ENCODE assay signal across 8 mouse cellular contexts in genomic region chr11:50431134-50432068, GRCm38 (mm10). TPM values are rescaled to one million over a fixed set of nuclear protein-coding genes. Genes with fewer than 3 reads are reported as not detected.
DNase-seq lines count a peak whose midpoint lies in the region; ATAC-seq and TF ChIP-seq lines count a peak whose summit lies in the region.

No protein-coding gene starts in this region.

- peak overlapping the region; percentile 94 for H3K27ac ChIP-seq in embryonic facial prominence, embryonic 14.5 days (replicated peaks; ENCODE audit: low read depth, low read length)
- H3K27ac ChIP-seq in hindbrain, embryonic 11.5 days (ENCODE audit: low read depth, low read length) = peak overlapping the region; percentile 93
- peak overlapping the region; percentile 92 for H3K27ac ChIP-seq in lung, embryonic 15.5 days
- peak overlapping the region; percentile 87 for H3K27ac ChIP-seq in small intestine, adult 2 months (ENCODE audit: insufficient read depth, low read depth, low read length)

- no peak for ATAC-seq in G1E (ENCODE audit: extremely low read depth, insufficient number of reproducible peaks, low FRiP score, poor library complexity, severe bottlenecking)
- 0 out of 2 replicates have a peak, but pooled peaks have one; percentile 16 for ATAC-seq in embryonic facial prominence, embryonic 14.5 days (ENCODE audit: low read depth)
- ATAC-seq in hindbrain, embryonic 11.5 days (ENCODE audit: low FRiP score) = peak; percentile 48
- ATAC-seq in lung, embryonic 15.5 days (ENCODE audit: borderline replicate concordance, extremely low read depth, low FRiP score, low TSS enrichment) = no peak

- H3K27me3 ChIP-seq in G1E (ENCODE audit: insufficient read depth, low read length) = peaks cover 7% of the 10 kb centered on the region; the same call in 1 of the 2 replicates
- H3K27me3 ChIP-seq in embryonic facial prominence, embryonic 14.5 days (replicated peaks; ENCODE audit: control insufficient read depth, insufficient read depth, low read length) = no peaks in the 10 kb centered on the region
- H3K27me3 ChIP-seq in hindbrain, embryonic 11.5 days (ENCODE audit: control insufficient read depth, insufficient read depth, low read length) = no peaks in the 10 kb centered on the region
- H3K27me3 ChIP-seq in lung, embryonic 15.5 days = no peaks in the 10 kb centered on the region
- H3K27me3 ChIP-seq in small intestine, adult 2 months (ENCODE audit: control insufficient read depth, insufficient read depth, low read length) = no peaks in the 10 kb centered on the region

- peak overlapping the region; percentile 76 for H3K4me2 ChIP-seq in embryonic facial prominence, embryonic 14.5 days (ENCODE audit: low read depth, low read length)
- H3K4me2 ChIP-seq in hindbrain, embryonic 11.5 days (replicated peaks; ENCODE audit: low read depth, low read length) = peak overlapping the region; percentile 76
- peak overlapping the region; percentile 65 for H3K4me2 ChIP-seq in lung, embryonic 15.5 days

- no peak for TF ChIP-seq POLR2A in small intestine, adult 2 months (IDR thresholded peaks at IDR 0.05; ENCODE audit: low read depth, low read length)

- WGBS in embryonic facial prominence, embryonic 14.5 days = 31% methylated on average over 32 of the region's 32 CpGs
- 26% methylated on average over 32 of the region's 32 CpGs for WGBS in hindbrain, embryonic 11.5 days
- WGBS in lung, embryonic 15.5 days = 28% methylated on average over 32 of the region's 32 CpGs
- 24% methylated on average over 32 of the region's 32 CpGs for WGBS in small intestine, adult 2 months

- H3K36me3 ChIP-seq in G1E (replicated peaks) = peaks cover 12% of the 10 kb centered on the region
- no peaks in the 10 kb centered on the region for H3K36me3 ChIP-seq in embryonic facial prominence, embryonic 14.5 days (ENCODE audit: control insufficient read depth, insufficient read depth, low read length)
- no peaks in the 10 kb centered on the region for H3K36me3 ChIP-seq in hindbrain, embryonic 11.5 days (ENCODE audit: control insufficient read depth, insufficient read depth, low read length)
- no peaks in the 10 kb centered on the region for H3K36me3 ChIP-seq in lung, embryonic 15.5 days
- no peaks in the 10 kb centered on the region for H3K36me3 ChIP-seq in small intestine, adult 2 months (ENCODE audit: control insufficient read depth, insufficient read depth, low read length)

- peak; percentile 51 for DNase-seq in CD4-positive, CD25-positive, alpha-beta regulatory T cell, adult 2 months (ENCODE audit: low read depth, low spot score)
- DNase-seq in G1E (ENCODE audit: low spot score) = peak; percentile 69
- no peak for DNase-seq in embryonic facial prominence, embryonic 14.5 days (ENCODE audit: low spot score)
- DNase-seq in hindbrain, embryonic 11.5 days (ENCODE audit: low spot score) = peak; percentile 38
- DNase-seq in cerebellum, adult 9-10 months = no peak
- DNase-seq in urinary bladder, postnatal 10 days (ENCODE audit: low spot score) = no peak

- TF ChIP-seq CTCF in G1E (IDR thresholded peaks at IDR 0.05; ENCODE audit: low read depth, low read length) = no peak
- no peak for TF ChIP-seq CTCF in small intestine, adult 2 months (IDR thresholded peaks at IDR 0.05; ENCODE audit: extremely low read depth, insufficient read length, insufficient replicate concordance, low read depth, low read length)

- peak overlapping the region; percentile 86 for H3K4me3 ChIP-seq in G1E (ENCODE audit: low read depth, low read length)
- peak overlapping the region; percentile 87 for H3K4me3 ChIP-seq in embryonic facial prominence, embryonic 14.5 days (ENCODE audit: low read depth, low read length)
- peak overlapping the region; percentile 75 for H3K4me3 ChIP-seq in hindbrain, embryonic 11.5 days (ENCODE audit: low read depth, low read length)
- H3K4me3 ChIP-seq in lung, embryonic 15.5 days = peak overlapping the region; percentile 84
- H3K4me3 ChIP-seq in small intestine, adult 2 months (ENCODE audit: low read depth, low read length) = peak overlapping the region; percentile 76

- H3K4me1 ChIP-seq in G1E (ENCODE audit: insufficient read depth, low read depth, low read length) = peaks cover 53% of the 10 kb centered on the region
- peaks cover 13% of the 10 kb centered on the region for H3K4me1 ChIP-seq in embryonic facial prominence, embryonic 14.5 days (ENCODE audit: control insufficient read depth, insufficient read depth, low read length)
- no peaks in the 10 kb centered on the region for H3K4me1 ChIP-seq in hindbrain, embryonic 11.5 days (replicated peaks; ENCODE audit: control insufficient read depth, insufficient read depth, low read length)
- H3K4me1 ChIP-seq in lung, embryonic 15.5 days = peaks cover 10% of the 10 kb centered on the region
- H3K4me1 ChIP-seq in small intestine, adult 2 months (ENCODE audit: control insufficient read depth, insufficient read depth, insufficient read length, low read length) = 0 out of 2 replicates have a peak, but pooled peaks cover 2% of the 10 kb centered on the region

- peak overlapping the region; percentile 94 for H3K9ac ChIP-seq in embryonic facial prominence, embryonic 14.5 days (ENCODE audit: low read depth, low read length)
- peak overlapping the region; percentile 91 for H3K9ac ChIP-seq in hindbrain, embryonic 11.5 days (ENCODE audit: low read depth, low read length)
- peak overlapping the region; percentile 78 for H3K9ac ChIP-seq in lung, embryonic 15.5 days

- no peaks in the 10 kb centered on the region for H3K9me3 ChIP-seq in G1E (replicated peaks)
- H3K9me3 ChIP-seq in embryonic facial prominence, embryonic 14.5 days (ENCODE audit: control insufficient read depth, low read length) = no peaks in the 10 kb centered on the region
- H3K9me3 ChIP-seq in hindbrain, embryonic 11.5 days (ENCODE audit: control insufficient read depth, low read length) = no peaks in the 10 kb centered on the region
- H3K9me3 ChIP-seq in lung, embryonic 15.5 days = no peaks in the 10 kb centered on the region

RNA-seq across cellular contexts. Expression of gene Rufy1, which starts 0.5 kb away (rescaled TPM):
- 13.8 and 26.1 TPM in 2 replicates for total RNA-seq in G1E (2014; fragmentation: Nextera tagmentation)
- 29.3 and 31.4 TPM in 2 replicates for total RNA-seq in G1E (2017)
- polyA plus RNA-seq in G1E (2012) = 8.3 and 8.7 TPM in 2 replicates
- 22.2 and 23.1 TPM in 2 replicates for polyA plus RNA-seq in embryonic facial prominence, embryonic 14.5 days (2014; fragmentation: Nextera tagmentation; extraction: Ambion mirVana)
- 25.9 and 29.9 TPM in 2 replicates for polyA plus RNA-seq in hindbrain, embryonic 11.5 days (2014; fragmentation: Nextera tagmentation; extraction: Ambion mirVana)
- 21.4 and 24.9 TPM in 2 replicates for polyA plus RNA-seq in lung, embryonic 15.5 days (2015; fragmentation: Nextera tagmentation; extraction: Ambion mirVana)
- polyA plus RNA-seq in small intestine, adult 2 months (2012; rRNA removed) = 8.0 and 15.8 TPM in 2 replicates

RNA-seq across cellular contexts. Expression of gene Hnrnph1, which starts 54.6 kb away (rescaled TPM):
- total RNA-seq in G1E (2014; fragmentation: Nextera tagmentation) (360 and 411 TPM in 2 replicates), G1E (2017) (498 and 593 TPM in 2 replicates)
- polyA plus RNA-seq in G1E (2012) = 203 and 230 TPM in 2 replicates
- 386 and 420 TPM in 2 replicates for polyA plus RNA-seq in embryonic facial prominence, embryonic 14.5 days (2014; fragmentation: Nextera tagmentation; extraction: Ambion mirVana)
- polyA plus RNA-seq in hindbrain, embryonic 11.5 days (2014; fragmentation: Nextera tagmentation; extraction: Ambion mirVana) = 854 and 865 TPM in 2 replicates
- polyA plus RNA-seq in lung, embryonic 15.5 days (2015; fragmentation: Nextera tagmentation; extraction: Ambion mirVana) = 489 and 493 TPM in 2 replicates
- 5.9 and 11.5 TPM in 2 replicates for polyA plus RNA-seq in small intestine, adult 2 months (2012; rRNA removed)

Comparison
In these comparisons a context has a peak if more than half of its experiments do, and no peak if none do; other contexts are left out.
1. DNase-seq: peak in CD4-positive, CD25-positive, alpha-beta regulatory T cell, adult 2 months (single experiment), G1E (single experiment) and hindbrain, embryonic 11.5 days (single experiment); none in embryonic facial prominence, embryonic 14.5 days (single experiment), cerebellum, adult 9-10 months (single experiment) and urinary bladder, postnatal 10 days (single experiment).
2. ATAC-seq: peak in embryonic facial prominence, embryonic 14.5 days (single experiment) and hindbrain, embryonic 11.5 days (single experiment); none in G1E (single experiment) and lung, embryonic 15.5 days (single experiment).
3. RNA of gene Hnrnph1, which starts 54.6 kb away (polyA plus RNA-seq): 854 to 865 TPM in hindbrain, embryonic 11.5 days, 489 to 493 TPM in lung, embryonic 15.5 days, 386 to 420 TPM in embryonic facial prominence, embryonic 14.5 days and 203 to 230 TPM in G1E; 5.9 to 11.5 TPM in small intestine, adult 2 months; every median in the first group is over 10 times any median in the second.
4. Peak in every context shown above with its lines, with median percentiles within 50 percentile points of each other: H3K4me3 ChIP-seq, H3K27ac ChIP-seq, H3K4me2 ChIP-seq and H3K9ac ChIP-seq.